Mouse (Mus musculus) C2C12 (cell line): ENCODE measurements around the gene Tcp10c.
"Not testable (repeated sequence)": the region's sequence is repeated elsewhere in the genome, so short reads cannot be mapped to it uniquely, and the experiment has no call there.

Experiments
- CEBPB ChIP-seq: IDR thresholded peaks from one replicate; pipeline ENCODE4 v1.6.1; 2011; ENCODE audit warnings: low read depth, mild to moderate bottlenecking, control low read depth, moderate library complexity
- CTCF ChIP-seq: IDR thresholded peaks from one replicate; pipeline ENCODE4 v1.5.1; 2011; ENCODE audit not compliant: control insufficient read depth, insufficient read depth, insufficient read length
- FOSL1 ChIP-seq: IDR thresholded peaks from one replicate; pipeline ENCODE4 v1.8.0; 2011; ENCODE audit warnings: mild to moderate bottlenecking, low read length; ENCODE audit not compliant: poor library complexity, insufficient read depth, severe bottlenecking
- MAX ChIP-seq: IDR thresholded peaks from one replicate; pipeline ENCODE4 v1.6.1; 2011; ENCODE audit warnings: mild to moderate bottlenecking, control low read depth
- MYOG ChIP-seq: IDR thresholded peaks from one replicate; pipeline ENCODE4 v1.6.1; 2011; ENCODE audit not compliant: control insufficient read depth, insufficient read length; ENCODE audit errors: extremely low read depth
- USF1 ChIP-seq: IDR thresholded peaks from one replicate; pipeline ENCODE4 v1.6.1; 2011; ENCODE audit warnings: low read depth, mild to moderate bottlenecking, control low read depth, moderate library complexity

- not testable (repeated sequence) for TF ChIP-seq CEBPB, CTCF, MAX, MYOG, USF1, FOSL1
Measured at GRCm38 (mm10) chr17:13406701-13407100, 52.3 kb downstream of the Tcp10c start.
